Mouse (Mus musculus): ENCODE results near the gene Gng13. TPM values are rescaled to one million over a fixed set of nuclear protein-coding genes. Genes with fewer than 3 reads are reported as not detected.

Gng13 gene
- total and polyA plus RNA-seq, 3 experiments = 1.3 to 2.9 TPM; not detected in 1

- Histone ChIP-seq H3K27ac (ENCODE audit: insufficient read depth, low read depth) (no peak within 1 kb of the TSS), H3K79me2 (replicated peaks; ENCODE audit: control insufficient read depth, extremely low read depth, insufficient read depth, poor library complexity, severe bottlenecking) (no peaks in the 10 kb centered on the region), H3K9ac (ENCODE audit: insufficient read depth, low read depth) (no peak within 1 kb of the TSS), H3K4me1 (ENCODE audit: control insufficient read depth in 1 of 2, insufficient read depth in 2 of 2) (no peaks in the 10 kb centered on the region), H3K9me3 (replicated peaks; ENCODE audit: low read length) (no peaks in the 10 kb centered on the region), H3K36me3 (replicated peaks in 1 of 2; ENCODE audit: control insufficient read depth in 1 of 2, insufficient read depth in 1 of 2, low read length in 1 of 2) (no peaks in the 10 kb centered on the region), H3K4me3 (replicated peaks in 1 of 3; ENCODE audit: low read depth in 2 of 3, low read length in 2 of 3, poor library complexity in 1 of 3) (no peak within 1 kb of the TSS), H3K27me3 (replicated peaks) (peaks cover 97% of the 10 kb centered on the region), H3K4me2 (ENCODE audit: insufficient read depth, low read depth, poor library complexity, severe bottlenecking) (no peak within 1 kb of the TSS)
- TF ChIP-seq RCOR1 (conservative IDR thresholded peaks at IDR 0.05; ENCODE audit: low read depth, low read length) (no peak), POLR2A (IDR thresholded peaks at IDR 0.05; ENCODE audit: low read depth, low read length) (no peak), SMC3 (IDR thresholded peaks at IDR 0.05; ENCODE audit: low read depth, low read length) (no peak), TCF12 (IDR thresholded peaks at IDR 0.05; ENCODE audit: low read depth, low read length) (no peak)
- dilution Hi-C loops (cut with MboI; ENCODE audit: extremely low pct_ligation_motif_present, extremely low pct_unique_long_range_greater_than_20kb, low sequenced_read_pairs) = no loop called here
- in situ Hi-C loops (cut with MboI; ENCODE audit: low pct_ligation_motif_present, low pct_unique_long_range_greater_than_20kb, low sequenced_read_pairs) = no loop called here
- no peak for DNase-seq (ENCODE audit: extremely low read depth)
These were observed 37.3 kb downstream of the Gng13 start, which contains the start of gene Msln for GRCm38 (mm10) chr17:25754241-25754640. Gene Msln (minus strand): TSS chr17:25754378.

- Histone ChIP-seq H3K36me3 (replicated peaks in 1 of 2; ENCODE audit: control insufficient read depth in 1 of 2, insufficient read depth in 1 of 2, low read length in 1 of 2) (no peaks in the 10 kb centered on the region), H3K79me2 (replicated peaks; ENCODE audit: control insufficient read depth, extremely low read depth, insufficient read depth, poor library complexity, severe bottlenecking) (no peaks in the 10 kb centered on the region), H3K4me2 (ENCODE audit: insufficient read depth, low read depth, poor library complexity, severe bottlenecking) (no peak overlapping the region), H3K9ac (ENCODE audit: insufficient read depth, low read depth) (no peak overlapping the region), H3K9me3 (replicated peaks; ENCODE audit: low read length) (no peaks in the 10 kb centered on the region), H3K27me3 (replicated peaks) (peaks cover 97% of the 10 kb centered on the region), H3K4me1 (ENCODE audit: control insufficient read depth in 1 of 2, insufficient read depth in 2 of 2) (no peaks in the 10 kb centered on the region), H3K27ac (ENCODE audit: insufficient read depth, low read depth) (no peak overlapping the region), H3K4me3 (replicated peaks in 1 of 3; ENCODE audit: low read depth in 2 of 3, low read length in 2 of 3, poor library complexity in 1 of 3) (no peak overlapping the region)
- dilution Hi-C loops (cut with MboI; ENCODE audit: extremely low pct_ligation_motif_present, extremely low pct_unique_long_range_greater_than_20kb, low sequenced_read_pairs) (no loop called here), in situ Hi-C loops (cut with MboI; ENCODE audit: low pct_ligation_motif_present, low pct_unique_long_range_greater_than_20kb, low sequenced_read_pairs) (no loop called here)
- TF ChIP-seq SIN3A (IDR thresholded peaks at IDR 0.05; ENCODE audit: low read length) (no peak), CTCF (conservative IDR thresholded peaks at IDR 0.05 in 1 of 2, IDR thresholded peaks at IDR 0.05 in 1 of 2; ENCODE audit: low read depth in 2 of 2, low read length in 2 of 2) (no peak), ZMIZ1 (IDR thresholded peaks at IDR 0.05; ENCODE audit: low read depth, low read length) (no peak), ZKSCAN1 (IDR thresholded peaks at IDR 0.05; ENCODE audit: borderline replicate concordance, low read depth, low read length) (no peak), ZNF384 (IDR thresholded peaks at IDR 0.05; ENCODE audit: low read depth, low read length) (no peak), RCOR1 (conservative IDR thresholded peaks at IDR 0.05; ENCODE audit: low read depth, low read length) (no peak), MAZ (IDR thresholded peaks at IDR 0.05; ENCODE audit: low read depth, low read length) (no peak), PAX5 (IDR thresholded peaks at IDR 0.05; ENCODE audit: low read length) (no peak), MEF2A (IDR thresholded peaks at IDR 0.05; ENCODE audit: borderline replicate concordance, low read depth, low read length) (no peak), MAFK (IDR thresholded peaks at IDR 0.05; ENCODE audit: insufficient replicate concordance, low read length) (no peak), MYC (IDR thresholded peaks at IDR 0.05; ENCODE audit: low read depth, low read length) (no peak), BHLHE40 (IDR thresholded peaks at IDR 0.05; ENCODE audit: low read depth, low read length) (no peak), USF2 (conservative IDR thresholded peaks at IDR 0.05; ENCODE audit: low read depth, low read length) (no peak), JUND (conservative IDR thresholded peaks at IDR 0.05; ENCODE audit: low read depth, low read length) (no peak), ZC3H11A (IDR thresholded peaks at IDR 0.05; ENCODE audit: low read depth, low read length) (no peak), UBTF (IDR thresholded peaks at IDR 0.05; ENCODE audit: low read depth, low read length) (no peak), CHD1 (IDR thresholded peaks at IDR 0.05; ENCODE audit: low read depth, low read length) (no peak), EP300 (IDR thresholded peaks at IDR 0.05; ENCODE audit: low read length) (no peak), E2F4 (IDR thresholded peaks at IDR 0.05; ENCODE audit: insufficient replicate concordance, low read depth, low read length) (no peak), TCF12 (IDR thresholded peaks at IDR 0.05; ENCODE audit: low read depth, low read length) (no peak)
- no peak for DNase-seq (ENCODE audit: extremely low read depth)
These were observed 38.1 kb downstream of the Gng13 start for GRCm38 (mm10) chr17:25755086-25755485.

All from CH12.LX (cell line).